Mouse (Mus musculus): ENCODE results near the gene Aox3. TPM values are rescaled to one million over a fixed set of nuclear protein-coding genes. Genes with fewer than 3 reads are reported as not detected.

Aox3 gene
- polyA plus RNA-seq (2012; rRNA removed; ENCODE audit: low replicate concordance): 1.2 and 10.2 TPM in 2 replicates

GRCm38 (mm10) chr1:58112880-58113279 lies at the start of gene Aox3:
Aox3 (plus strand) TSS chr1:58113130.

GRCm38 (mm10) chr1:58210203-58210602 lies 97.3 kb downstream of the Aox3 start, which contains the start of gene Aox4:
Aox4 (plus strand) TSS chr1:58210397.

Other genes starting within 250 kb of the Aox3 start
- 0.29 and 1.2 TPM in 2 replicates for gene Sgo2a, start 117.2 kb upstream of the Aox3 start, polyA plus RNA-seq (2012; rRNA removed; ENCODE audit: low replicate concordance)
- gene Kctd18, start 94.2 kb upstream of the Aox3 start, polyA plus RNA-seq (2012; rRNA removed; ENCODE audit: low replicate concordance): 9.4 and 11.5 TPM in 2 replicates
- gene Aox1, start 83.2 kb upstream of the Aox3 start, polyA plus RNA-seq (2012; rRNA removed; ENCODE audit: low replicate concordance): 18.8 and 41.1 TPM in 2 replicates
- 0.26 TPM in 1 of 2 replicates, not detected in the other for gene Aox4, start 97.3 kb downstream of the Aox3 start, polyA plus RNA-seq (2012; rRNA removed; ENCODE audit: low replicate concordance)
- 0.03 TPM in 1 of 2 replicates, not detected in the other for gene Aox2, start 165.2 kb downstream of the Aox3 start, polyA plus RNA-seq (2012; rRNA removed; ENCODE audit: low replicate concordance)

All from subcutaneous adipose tissue, adult 2 months (tissue).